Mouse (Mus musculus): Measurements from ENCODE around the gene Sytl4. TPM values are rescaled to one million over a fixed set of nuclear protein-coding genes. Genes with fewer than 3 reads are reported as not detected.

Sytl4 gene
- total and polyA plus RNA-seq, 2 experiments = 0.71 to 2.3 TPM

- 59% methylated on average over 7 of the region's 7 CpGs for WGBS
- Histone ChIP-seq H3K27ac (replicated peaks; ENCODE audit: insufficient read depth, low read depth, low read length) (no peak overlapping the region), H3K79me2 (ENCODE audit: control insufficient read depth, insufficient read depth, low read length) (no peaks in the 10 kb centered on the region), H3K4me3 (ENCODE audit: insufficient read depth, low read depth, low read length) (no peak overlapping the region), H3K4me1 (ENCODE audit: control insufficient read depth, insufficient read depth, low read length) (no peaks in the 10 kb centered on the region), H3K27me3 (ENCODE audit: control insufficient read depth, insufficient read depth, low read length) (no peaks in the 10 kb centered on the region), H3K9ac (ENCODE audit: low read depth, low read length) (no peak overlapping the region), H3K36me3 (ENCODE audit: control insufficient read depth, insufficient read depth, low read length) (no peaks in the 10 kb centered on the region)
- TF ChIP-seq POLR2A (IDR thresholded peaks at IDR 0.05; ENCODE audit: extremely low read depth, insufficient read depth, low read length) (no peak), CTCF (IDR thresholded peaks at IDR 0.05; ENCODE audit: low read depth, low read length) (no peak)
- DNase-seq (ENCODE audit: extremely low read depth, low read depth, low spot score) = no peak
Measured at GRCm38 (mm10) chrX:133954661-133955060, 27.0 kb downstream of the Sytl4 start.

DNA sequence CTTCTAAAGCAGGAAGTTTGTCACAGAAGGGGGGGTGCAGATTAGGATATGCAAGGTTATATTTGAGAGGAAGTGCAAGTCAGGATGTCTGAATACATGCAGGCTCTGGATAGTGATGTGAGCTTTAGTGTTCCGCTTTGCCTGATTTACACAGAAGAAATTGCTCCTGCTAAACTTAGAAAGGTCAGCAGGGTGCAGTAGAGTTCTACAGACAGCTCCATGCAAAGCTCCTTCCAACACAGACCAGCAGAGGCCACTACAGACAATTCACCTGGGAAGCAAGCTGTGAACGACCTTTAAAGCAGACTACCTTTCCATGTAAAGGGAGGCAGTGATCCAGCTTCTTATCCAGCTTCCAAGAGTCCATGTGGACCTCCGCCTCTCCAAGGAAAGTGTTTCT lies 34.2 kb downstream of the Sytl4 start:
- Histone ChIP-seq H3K9ac (ENCODE audit: low read depth, low read length) (no peak overlapping the region), H3K36me3 (ENCODE audit: control insufficient read depth, insufficient read depth, low read length) (no peaks in the 10 kb centered on the region; the same call in 1 of the 2 replicates), H3K27ac (replicated peaks; ENCODE audit: insufficient read depth, low read depth, low read length) (no peak overlapping the region), H3K4me1 (ENCODE audit: control insufficient read depth, insufficient read depth, low read length) (no peaks in the 10 kb centered on the region), H3K4me3 (ENCODE audit: insufficient read depth, low read depth, low read length) (no peak overlapping the region), H3K79me2 (ENCODE audit: control insufficient read depth, insufficient read depth, low read length) (no peaks in the 10 kb centered on the region), H3K27me3 (ENCODE audit: control insufficient read depth, insufficient read depth, low read length) (no peaks in the 10 kb centered on the region)
- whole genome bisulfite sequencing = 31% methylated on average over 3 of the region's 3 CpGs
- TF ChIP-seq POLR2A (IDR thresholded peaks at IDR 0.05; ENCODE audit: extremely low read depth, insufficient read depth, low read length) (no peak), CTCF (IDR thresholded peaks at IDR 0.05; ENCODE audit: low read depth, low read length) (peak; percentile 69)
- peak; percentile 57 for DNase-seq (ENCODE audit: extremely low read depth, low read depth, low spot score)

DNA sequence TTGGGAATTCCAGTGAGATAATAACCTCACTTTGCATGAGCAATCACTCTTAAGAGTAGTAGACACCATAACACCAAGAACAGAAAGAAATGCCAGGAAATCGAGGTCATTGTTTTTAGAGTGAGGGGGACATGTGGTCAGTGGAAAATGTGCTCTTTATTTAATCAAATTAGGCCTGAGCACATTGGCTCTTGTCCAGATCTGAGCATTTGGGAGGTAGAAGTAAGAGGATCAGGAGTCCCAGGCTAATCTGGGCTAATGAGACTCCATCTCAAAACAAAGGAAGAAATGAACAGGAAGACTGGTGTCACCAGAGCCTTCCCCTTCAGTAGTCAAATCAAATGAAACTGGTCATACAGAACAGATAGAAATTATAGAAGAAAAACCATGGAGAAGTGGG lies 42.1 kb downstream of the Sytl4 start:
- Histone ChIP-seq H3K4me1 (ENCODE audit: control insufficient read depth, insufficient read depth, low read length) (no peaks in the 10 kb centered on the region), H3K27ac (replicated peaks; ENCODE audit: insufficient read depth, low read depth, low read length) (no peak overlapping the region), H3K36me3 (ENCODE audit: control insufficient read depth, insufficient read depth, low read length) (no peaks in the 10 kb centered on the region), H3K9ac (ENCODE audit: low read depth, low read length) (no peak overlapping the region), H3K27me3 (ENCODE audit: control insufficient read depth, insufficient read depth, low read length) (no peaks in the 10 kb centered on the region), H3K79me2 (ENCODE audit: control insufficient read depth, insufficient read depth, low read length) (no peaks in the 10 kb centered on the region), H3K4me3 (ENCODE audit: insufficient read depth, low read depth, low read length) (no peak overlapping the region)
- DNase-seq (ENCODE audit: extremely low read depth, low read depth, low spot score) = no peak
- TF ChIP-seq POLR2A (IDR thresholded peaks at IDR 0.05; ENCODE audit: extremely low read depth, insufficient read depth, low read length) = no peak
- no peak for TF ChIP-seq CTCF (IDR thresholded peaks at IDR 0.05; ENCODE audit: low read depth, low read length)
- WGBS = 43% methylated on average over 1 of the region's 1 CpGs

DNA sequence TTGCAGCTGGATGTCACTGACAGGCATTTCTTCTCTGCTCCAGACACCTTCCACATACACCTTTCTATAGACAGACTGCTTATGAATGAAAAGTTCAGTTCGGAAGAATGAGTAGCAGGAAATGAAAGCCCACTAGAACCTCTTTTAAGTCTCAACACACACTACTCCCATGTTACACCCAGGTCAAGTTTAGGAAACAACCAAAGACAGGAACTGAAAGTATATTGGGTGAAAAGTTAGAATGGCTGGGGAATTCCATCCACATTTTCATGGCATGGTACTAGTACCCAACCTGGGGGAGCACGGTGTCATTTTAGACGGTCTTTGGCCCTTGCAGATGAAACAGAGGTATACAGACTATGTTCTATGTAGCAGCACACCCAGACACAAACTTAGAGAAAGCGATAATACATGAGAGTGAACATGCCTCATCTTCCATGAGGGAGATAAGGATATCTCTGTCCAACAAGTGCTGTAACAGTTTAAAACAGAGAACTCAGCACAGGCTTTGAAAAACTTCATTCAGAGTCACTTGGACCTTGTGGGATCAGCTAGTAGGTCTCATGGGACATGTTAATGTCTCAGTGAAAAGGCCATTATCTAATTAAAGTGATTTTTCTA lies 44.9 kb downstream of the Sytl4 start:
- Histone ChIP-seq H3K4me3 (ENCODE audit: insufficient read depth, low read depth, low read length) (no peak overlapping the region), H3K79me2 (ENCODE audit: control insufficient read depth, insufficient read depth, low read length) (no peaks in the 10 kb centered on the region), H3K4me1 (ENCODE audit: control insufficient read depth, insufficient read depth, low read length) (no peaks in the 10 kb centered on the region), H3K9ac (ENCODE audit: low read depth, low read length) (no peak overlapping the region), H3K36me3 (ENCODE audit: control insufficient read depth, insufficient read depth, low read length) (no peaks in the 10 kb centered on the region), H3K27me3 (ENCODE audit: control insufficient read depth, insufficient read depth, low read length) (no peaks in the 10 kb centered on the region), H3K27ac (replicated peaks; ENCODE audit: insufficient read depth, low read depth, low read length) (no peak overlapping the region)
- no peak for TF ChIP-seq CTCF (IDR thresholded peaks at IDR 0.05; ENCODE audit: low read depth, low read length)
- TF ChIP-seq POLR2A (IDR thresholded peaks at IDR 0.05; ENCODE audit: extremely low read depth, insufficient read depth, low read length) = no peak
- 85% methylated on average over 4 of the region's 4 CpGs for WGBS
- DNase-seq (ENCODE audit: extremely low read depth, low read depth, low spot score) = no peak

DNA sequence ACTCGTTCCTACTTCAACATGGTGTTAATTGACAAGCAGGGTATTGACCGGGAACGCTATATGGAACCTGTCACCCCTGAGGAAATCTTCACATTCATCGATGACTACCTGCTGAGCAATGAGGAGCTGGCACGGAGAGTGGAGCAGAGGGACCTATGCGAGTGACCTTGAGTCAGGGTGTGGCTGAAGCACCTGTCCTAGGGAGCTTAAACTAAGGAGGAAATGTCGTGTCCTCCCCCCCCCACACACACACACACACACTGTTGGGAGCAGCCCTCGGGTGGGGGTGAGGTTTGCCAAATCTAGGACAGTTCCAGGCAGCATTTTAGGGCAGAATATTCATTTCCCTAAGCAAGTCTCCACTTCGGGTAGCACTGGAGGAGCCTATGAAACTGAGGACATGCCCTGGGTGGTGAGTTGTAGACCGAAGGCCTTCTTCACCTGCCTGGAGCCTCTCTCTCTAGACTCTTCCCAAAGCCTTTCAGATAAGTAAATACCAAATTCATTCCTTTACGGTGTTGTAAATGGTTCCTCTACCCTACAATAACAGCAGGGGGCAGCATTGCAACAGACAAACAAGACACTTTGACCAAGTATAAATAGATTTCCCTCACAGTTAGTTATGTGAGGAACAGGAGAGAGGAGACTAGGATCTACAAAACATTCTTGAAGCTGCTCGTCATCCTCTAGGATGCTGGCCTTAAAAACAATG lies 50.2 kb downstream of the Sytl4 start:
- 44% methylated on average over 12 of the region's 12 CpGs for WGBS
- Histone ChIP-seq H3K79me2 (ENCODE audit: control insufficient read depth, insufficient read depth, low read length) (no peaks in the 10 kb centered on the region), H3K27me3 (ENCODE audit: control insufficient read depth, insufficient read depth, low read length) (no peaks in the 10 kb centered on the region), H3K4me1 (ENCODE audit: control insufficient read depth, insufficient read depth, low read length) (no peaks in the 10 kb centered on the region), H3K27ac (replicated peaks; ENCODE audit: insufficient read depth, low read depth, low read length) (no peak overlapping the region), H3K36me3 (ENCODE audit: control insufficient read depth, insufficient read depth, low read length) (no peaks in the 10 kb centered on the region), H3K9ac (ENCODE audit: low read depth, low read length) (no peak overlapping the region), H3K4me3 (ENCODE audit: insufficient read depth, low read depth, low read length) (no peak overlapping the region)
- DNase-seq (ENCODE audit: extremely low read depth, low read depth, low spot score) = peak; percentile 53
- TF ChIP-seq POLR2A (IDR thresholded peaks at IDR 0.05; ENCODE audit: extremely low read depth, insufficient read depth, low read length) = no peak
- TF ChIP-seq CTCF (IDR thresholded peaks at IDR 0.05; ENCODE audit: low read depth, low read length) = no peak

DNA sequence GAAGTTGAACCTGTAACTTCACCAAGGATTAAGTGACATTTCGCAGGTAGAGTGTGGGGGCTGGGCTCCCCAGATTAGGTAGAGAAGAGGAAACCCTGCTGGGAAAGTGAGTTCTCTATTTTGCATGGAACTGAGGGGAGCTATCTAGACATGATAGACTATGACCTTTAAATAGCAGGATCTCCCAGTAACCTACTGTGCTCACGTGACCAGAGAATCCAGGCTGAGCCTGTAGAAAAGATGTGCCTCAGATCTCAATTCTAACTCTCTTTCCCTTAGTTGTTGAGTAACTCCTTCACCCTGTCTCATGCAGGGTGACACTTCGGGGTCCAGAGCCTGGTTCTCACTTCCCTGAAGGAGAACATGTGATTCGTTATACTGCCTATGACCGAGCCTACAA lies 54.9 kb downstream of the Sytl4 start:
- Histone ChIP-seq H3K4me1 (ENCODE audit: control insufficient read depth, insufficient read depth, low read length) (no peaks in the 10 kb centered on the region), H3K27me3 (ENCODE audit: control insufficient read depth, insufficient read depth, low read length) (no peaks in the 10 kb centered on the region), H3K79me2 (ENCODE audit: control insufficient read depth, insufficient read depth, low read length) (no peaks in the 10 kb centered on the region), H3K4me3 (ENCODE audit: insufficient read depth, low read depth, low read length) (no peak overlapping the region), H3K9ac (ENCODE audit: low read depth, low read length) (no peak overlapping the region), H3K27ac (replicated peaks; ENCODE audit: insufficient read depth, low read depth, low read length) (no peak overlapping the region), H3K36me3 (ENCODE audit: control insufficient read depth, insufficient read depth, low read length) (no peaks in the 10 kb centered on the region)
- no peak for DNase-seq (ENCODE audit: extremely low read depth, low read depth, low spot score)
- WGBS = 69% methylated on average over 5 of the region's 5 CpGs
- TF ChIP-seq POLR2A (IDR thresholded peaks at IDR 0.05; ENCODE audit: extremely low read depth, insufficient read depth, low read length) (no peak), CTCF (IDR thresholded peaks at IDR 0.05; ENCODE audit: low read depth, low read length) (no peak)
